Comparison of ENCODE assay signal across 7 mouse cellular contexts in the genomic region with DNA sequence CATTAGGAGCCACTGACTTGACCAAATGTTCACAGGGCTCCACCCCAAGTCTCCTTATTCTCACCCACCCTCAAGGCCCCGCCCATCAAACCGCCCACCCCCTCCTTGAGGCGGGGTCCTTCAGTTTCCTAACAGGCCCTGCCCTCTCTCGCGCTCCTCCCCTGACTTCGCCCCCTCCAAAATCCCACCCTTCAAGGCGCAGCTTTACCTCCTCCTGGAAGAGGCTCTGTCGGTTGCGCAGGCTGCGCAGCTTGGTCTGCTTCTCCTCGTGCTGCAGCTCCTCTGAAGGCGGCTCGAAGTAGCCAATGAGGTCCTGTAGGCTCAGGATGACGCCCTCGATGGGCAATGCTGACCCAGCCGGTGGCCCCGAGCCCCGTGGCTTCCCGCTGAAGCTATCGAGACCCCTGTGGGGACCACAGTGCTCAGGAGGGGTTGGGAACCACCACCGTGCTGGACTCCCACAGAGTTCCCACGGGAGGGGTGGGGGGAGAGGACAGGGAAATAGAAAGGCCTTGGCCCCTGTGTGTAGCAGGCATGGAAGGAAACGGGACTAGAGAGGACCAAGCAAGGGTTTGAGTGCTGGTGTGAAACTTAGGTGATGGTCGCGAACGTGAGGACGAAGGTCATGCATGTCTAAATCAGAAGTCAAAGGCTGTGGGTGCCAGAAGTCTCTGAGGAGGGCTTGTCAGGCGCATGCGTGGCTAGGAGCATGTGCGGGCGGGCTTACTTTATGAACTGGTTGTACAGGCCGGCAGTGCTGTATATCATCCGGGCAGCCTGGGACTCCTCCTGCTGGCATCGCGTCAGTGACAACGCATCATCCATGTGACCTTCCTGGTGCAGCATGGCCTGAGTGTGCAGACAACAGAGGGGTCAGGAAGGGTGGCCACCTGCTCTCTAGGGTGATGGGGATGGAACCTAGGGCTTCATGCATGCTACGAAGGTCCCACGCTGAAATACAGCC. TPM values are rescaled to one million over a fixed set of nuclear protein-coding genes. Genes with fewer than 3 reads are reported as not detected.
A peak's percentile ranks its signal among the peaks of the same experiment; 100 is the strongest.
DNase-seq lines count a peak whose midpoint lies in the region; ATAC-seq lines count a peak whose summit lies in the region.

No protein-coding gene starts in this region.

- no peaks in the 10 kb centered on the region for H3K9me3 ChIP-seq in limb, embryonic 11.5 days (ENCODE audit: control insufficient read depth, low read length)
- H3K9me3 ChIP-seq in neural tube, embryonic 11.5 days (ENCODE audit: control insufficient read depth, low read length) = no peaks in the 10 kb centered on the region

- peak overlapping the region; percentile 49 for H3K9ac ChIP-seq in limb, embryonic 11.5 days (ENCODE audit: low read length)
- H3K9ac ChIP-seq in neural tube, embryonic 11.5 days (ENCODE audit: low read length) = peak overlapping the region; percentile 41

- peaks cover 10% of the 10 kb centered on the region for H3K4me1 ChIP-seq in limb, embryonic 11.5 days (ENCODE audit: control insufficient read depth, insufficient read depth, low read length)
- 0 out of 2 replicates have a peak, but pooled peaks cover 5% of the 10 kb centered on the region for H3K4me1 ChIP-seq in neural tube, embryonic 11.5 days (ENCODE audit: control insufficient read depth, insufficient read depth, low read length)

- peak; percentile 79 for ATAC-seq in limb, embryonic 11.5 days (ENCODE audit: insufficient number of reproducible peaks, low FRiP score, low TSS enrichment, low read depth)
- ATAC-seq in neural tube, embryonic 11.5 days (ENCODE audit: insufficient read depth, low FRiP score, low TSS enrichment) = no peak

- no peak overlapping the region for H3K4me3 ChIP-seq in limb, embryonic 11.5 days (ENCODE audit: low read depth, low read length)
- 0 out of 2 replicates have a peak overlapping the region, but pooled peaks have one; percentile 8 for H3K4me3 ChIP-seq in neural tube, embryonic 11.5 days (ENCODE audit: low read depth, low read length)

- peak overlapping the region; percentile 45 for H3K4me2 ChIP-seq in limb, embryonic 11.5 days (ENCODE audit: low read depth, severe bottlenecking)
- H3K4me2 ChIP-seq in neural tube, embryonic 11.5 days (ENCODE audit: low read depth) = peak overlapping the region; percentile 35

- 26% methylated on average over 38 of the region's 38 CpGs for WGBS in limb, embryonic 11.5 days
- 29% methylated on average over 38 of the region's 38 CpGs for WGBS in neural tube, embryonic 11.5 days

- H3K36me3 ChIP-seq in limb, embryonic 11.5 days (ENCODE audit: control insufficient read depth, insufficient read depth, low read length) = no peaks in the 10 kb centered on the region
- H3K36me3 ChIP-seq in neural tube, embryonic 11.5 days (ENCODE audit: control insufficient read depth, insufficient read depth, low read length) = no peaks in the 10 kb centered on the region

- H3K27ac ChIP-seq in limb, embryonic 11.5 days (replicated peaks; ENCODE audit: low read depth, low read length) = no peak overlapping the region
- H3K27ac ChIP-seq in neural tube, embryonic 11.5 days (ENCODE audit: low read depth, low read length) = no peak overlapping the region

- peak; percentile 35 to 48 for DNase-seq in adrenal gland, adult 18-20 months (ENCODE audit: low spot score in 2 of 2)
- DNase-seq in cerebellum, adult 9-11 months = peak; percentile 14
- DNase-seq in heart, adult 18-20 months = peak; percentile 56
- DNase-seq in kidney, adult 11 months = peak; percentile 20
- DNase-seq in limb, embryonic 11.5 days (ENCODE audit: low spot score) = peak; percentile 72
- peak; percentile 53 for DNase-seq in neural tube, embryonic 11.5 days (ENCODE audit: low spot score)
- DNase-seq in urinary bladder, postnatal 36 days (ENCODE audit: low spot score in 2 of 2) = peak; percentile 45 to 70

- H3K27me3 ChIP-seq in limb, embryonic 11.5 days (ENCODE audit: control insufficient read depth, insufficient read depth, low read length) = no peaks in the 10 kb centered on the region
- H3K27me3 ChIP-seq in neural tube, embryonic 11.5 days (ENCODE audit: control insufficient read depth, insufficient read depth, low read length) = no peaks in the 10 kb centered on the region

RNA-seq across cellular contexts. Expression of a gene that starts 15.7 kb away (rescaled TPM):
- 1 to 10 TPM in 1 of 2 experiments, under 1 TPM in 1; 0.23 to 1.0 TPM for total RNA-seq in adrenal gland, adult 18-20 months (2021)
- total RNA-seq in heart, adult 18-20 months (2021) = under 1 TPM; 0.07 to 0.13 TPM
- 2.5 and 2.7 TPM in 2 replicates for polyA plus RNA-seq in limb, embryonic 11.5 days (2014; fragmentation: Nextera tagmentation; extraction: Ambion mirVana)
- 2.0 and 2.2 TPM in 2 replicates for polyA plus RNA-seq in neural tube, embryonic 11.5 days (2014; fragmentation: Nextera tagmentation; extraction: Ambion mirVana)

RNA-seq across cellular contexts. Expression of a gene that starts 25.4 kb away (rescaled TPM):
- 1 to 10 TPM; 1.4 to 1.9 TPM for total RNA-seq in adrenal gland, adult 18-20 months (2021)
- total RNA-seq in heart, adult 18-20 months (2021) = 1 to 10 TPM in 1 of 2 experiments, under 1 TPM in 1; 0.92 to 1.1 TPM
- 0.25 and 0.37 TPM in 2 replicates for polyA plus RNA-seq in limb, embryonic 11.5 days (2014; fragmentation: Nextera tagmentation; extraction: Ambion mirVana)
- polyA plus RNA-seq in neural tube, embryonic 11.5 days (2014; fragmentation: Nextera tagmentation; extraction: Ambion mirVana) = 0.76 and 0.82 TPM in 2 replicates

RNA-seq across cellular contexts. Expression of a gene that starts 46.8 kb away (rescaled TPM):
- 1 to 10 TPM; 9.1 to 9.8 TPM for total RNA-seq in adrenal gland, adult 18-20 months (2021)
- total RNA-seq in heart, adult 18-20 months (2021) = 10 to 100 TPM; 10.4 to 12.1 TPM
- 10.1 and 11.9 TPM in 2 replicates for polyA plus RNA-seq in limb, embryonic 11.5 days (2014; fragmentation: Nextera tagmentation; extraction: Ambion mirVana)
- polyA plus RNA-seq in neural tube, embryonic 11.5 days (2014; fragmentation: Nextera tagmentation; extraction: Ambion mirVana) = 17.2 and 19.1 TPM in 2 replicates

Comparison
In these comparisons a context has a peak if more than half of its experiments do, and no peak if none do; other contexts are left out.
1. DNase-seq: peak in every context shown above with its lines; median percentile 72 in limb, embryonic 11.5 days; 58 in urinary bladder, postnatal 36 days; 56 in heart, adult 18-20 months; 53 in neural tube, embryonic 11.5 days; 42 in adrenal gland, adult 18-20 months; 20 in kidney, adult 11 months; 14 in cerebellum, adult 9-11 months.